Mouse (Mus musculus) MEL (cell line): ENCODE data around the gene Gpat3. TPM values are rescaled to one million over a fixed set of nuclear protein-coding genes. Genes with fewer than 3 reads are reported as not detected.

ENCODE experiments used
- DNase-seq: peaks from one replicate; pipeline ENCODE4 v3.0.0; 2011; ENCODE audit warnings: low read depth, low spot score
- H3K27ac ChIP-seq: 2 replicates; pipeline ENCODE4 v1.5.1; 2012; ENCODE audit warnings: low read depth, mild to moderate bottlenecking, control low read depth, low read length, moderate library complexity; ENCODE audit not compliant: control insufficient read depth
- H3K27me3 ChIP-seq, 2 experiments: fragments of 150-350 bp in 1 of 2; sonication (generic) in 1 of 2; 2 replicates each; pipeline ENCODE4 v1.6.1; 2012; ENCODE audit warnings: low read length in 2 of 2, mild to moderate bottlenecking in 2 of 2, improper control_type of control experiment in 1 of 2, moderate library complexity in 1 of 2; ENCODE audit not compliant: insufficient read depth in 2 of 2, control insufficient read depth in 1 of 2
- H3K36me3 ChIP-seq, 2 experiments: 2 replicates each; pipeline ENCODE4 v1.6.1; 2012 to 2014; ENCODE audit warnings: low read length in 2 of 2, improper control_type of control experiment in 1 of 2, inconsistent platforms in 1 of 2, mild to moderate bottlenecking in 1 of 2; ENCODE audit not compliant: insufficient read depth in 2 of 2, control insufficient read depth in 1 of 2
- H3K4me1 ChIP-seq, 2 experiments: fragments of 150-350 bp in 1 of 2; sonication (generic) in 1 of 2; 2 replicates each; pipeline ENCODE4 v1.6.1; 2012; ENCODE audit warnings: low read length in 2 of 2, improper control_type of control experiment in 1 of 2, mild to moderate bottlenecking in 1 of 2; ENCODE audit not compliant: insufficient read depth in 2 of 2, control insufficient read depth in 1 of 2
- H3K4me3 ChIP-seq, 2 experiments: fragments of 150-350 bp in 1 of 2; sonication (generic) in 1 of 2; 2 replicates each; pipeline ENCODE4 v1.5.1; 2012; ENCODE audit warnings: low read depth in 2 of 2, low read length in 2 of 2, mild to moderate bottlenecking in 2 of 2, moderate library complexity in 2 of 2, control low read depth in 1 of 2, improper control_type of control experiment in 1 of 2; ENCODE audit not compliant: control insufficient read depth in 1 of 2, insufficient read depth in 1 of 2
- H3K79me2 ChIP-seq: 2 replicates; pipeline ENCODE4 v1.6.1; 2012; ENCODE audit warnings: mild to moderate bottlenecking, low read length, moderate library complexity; ENCODE audit not compliant: control insufficient read depth, poor library complexity, insufficient read depth
- H3K9ac ChIP-seq: 2 replicates; pipeline ENCODE4 v1.6.1; 2012; ENCODE audit warnings: low read depth, mild to moderate bottlenecking, control low read depth, low read length, moderate library complexity; ENCODE audit not compliant: control insufficient read depth, poor library complexity, severe bottlenecking
- H3K9me3 ChIP-seq: fragments of 150-350 bp; sonication (generic); replicated peaks from 2 replicates; pipeline ENCODE4 v1.6.1; 2012; ENCODE audit warnings: mild to moderate bottlenecking, low read length, improper control_type of control experiment, moderate library complexity; ENCODE audit not compliant: insufficient read depth
- BHLHE40 ChIP-seq: IDR thresholded peaks from 2 replicates; pipeline ENCODE4 v1.6.1; 2012; ENCODE audit warnings: low read depth, mild to moderate bottlenecking, inconsistent platforms, low read length, improper control_type of control experiment, borderline replicate concordance
- CTCF ChIP-seq, 3 experiments: IDR thresholded peaks in 2 of 3; conservative IDR thresholded peaks in 1 of 3; 2 replicates each; pipeline ENCODE4 v1.5.1; 2011 to 2012; ENCODE audit warnings: low read length in 3 of 3, low read depth in 2 of 3, mild to moderate bottlenecking in 2 of 3, improper control_type of control experiment in 1 of 3, inconsistent platforms in 1 of 3, mixed read lengths in 1 of 3, moderate library complexity in 1 of 3; ENCODE audit not compliant: control insufficient read depth in 1 of 3, insufficient read depth in 1 of 3, poor library complexity in 1 of 3, severe bottlenecking in 1 of 3
- JUND ChIP-seq: IDR thresholded peaks from 2 replicates; pipeline ENCODE4 v1.6.1; 2011; ENCODE audit warnings: low read depth, mild to moderate bottlenecking, improper control_type of control experiment, low read length
- KAT2A ChIP-seq: conservative IDR thresholded peaks from 2 replicates; pipeline ENCODE4 v1.6.1; 2012; ENCODE audit warnings: low read depth, low read length, improper control_type of control experiment, inconsistent platforms
- MAX ChIP-seq: IDR thresholded peaks from 2 replicates; pipeline ENCODE4 v1.6.1; 2011; ENCODE audit warnings: low read length, improper control_type of control experiment
- MEF2A ChIP-seq: IDR thresholded peaks from 2 replicates; pipeline ENCODE4 v1.6.1; 2014; ENCODE audit warnings: low read depth, mild to moderate bottlenecking, inconsistent platforms, low read length, improper control_type of control experiment; ENCODE audit not compliant: poor library complexity, insufficient replicate concordance, severe bottlenecking; ENCODE audit errors: extremely low read depth
- MXI1 ChIP-seq: IDR thresholded peaks from 2 replicates; pipeline ENCODE4 v1.6.1; 2011; ENCODE audit warnings: mild to moderate bottlenecking, low read depth, low read length, improper control_type of control experiment
- MYB ChIP-seq: IDR thresholded peaks from 2 replicates; pipeline ENCODE4 v1.6.1; 2011; ENCODE audit warnings: mild to moderate bottlenecking, low read depth, low read length, improper control_type of control experiment
- MYC ChIP-seq: IDR thresholded peaks from 2 replicates; pipeline ENCODE4 v1.6.1; 2011; ENCODE audit warnings: low read depth, mild to moderate bottlenecking, low read length, improper control_type of control experiment, moderate library complexity
- NRF1 ChIP-seq: IDR thresholded peaks from 2 replicates; pipeline ENCODE4 v1.6.1; 2014; ENCODE audit warnings: low read depth, mild to moderate bottlenecking, inconsistent platforms, low read length, improper control_type of control experiment, moderate library complexity; ENCODE audit not compliant: poor library complexity, insufficient read depth, severe bottlenecking
- POLR2AphosphoS5 ChIP-seq: IDR thresholded peaks from 2 replicates; pipeline ENCODE4 v1.6.1; 2012; ENCODE audit warnings: low read depth, borderline replicate concordance, mild to moderate bottlenecking, inconsistent platforms, low read length, moderate library complexity, mixed read lengths
- SMC3 ChIP-seq: IDR thresholded peaks from 2 replicates; pipeline ENCODE4 v1.6.1; 2011; ENCODE audit warnings: low read depth, low read length, improper control_type of control experiment
- TCF12 ChIP-seq: IDR thresholded peaks from 2 replicates; pipeline ENCODE4 v1.6.1; 2014; ENCODE audit warnings: low read depth, mild to moderate bottlenecking, inconsistent platforms, low read length, improper control_type of control experiment, moderate library complexity
- UBTF ChIP-seq: IDR thresholded peaks from 2 replicates; pipeline ENCODE4 v1.6.1; 2012; ENCODE audit warnings: low read depth, mild to moderate bottlenecking, inconsistent platforms, low read length, improper control_type of control experiment, moderate library complexity, borderline replicate concordance; ENCODE audit not compliant: insufficient read depth
- ZC3H11A ChIP-seq: IDR thresholded peaks from 2 replicates; pipeline ENCODE4 v1.6.1; 2012; ENCODE audit warnings: low read depth, mild to moderate bottlenecking, inconsistent platforms, low read length, improper control_type of control experiment
- ZMIZ1 ChIP-seq: IDR thresholded peaks from 2 replicates; pipeline ENCODE4 v1.6.1; 2012; ENCODE audit warnings: low read depth, mild to moderate bottlenecking, inconsistent platforms, low read length, improper control_type of control experiment, moderate library complexity
- ZNF384 ChIP-seq: IDR thresholded peaks from 2 replicates; pipeline ENCODE4 v1.6.1; 2012; ENCODE audit warnings: low read depth, mild to moderate bottlenecking, inconsistent platforms, low read length, improper control_type of control experiment
- polyA plus RNA-seq, 2 experiments: library from polyadenylated mRNA; stranded (reverse) in 1 of 2; unstranded in 1 of 2; fragments of >175 nt in 1 of 2; fragments of >200 nt in 1 of 2; gene quantifications; 2 replicates each; pipeline versions ENCODE4 v1.2.1 to v1.2.4; 2012; ENCODE audit warnings: low replicate concordance in 2 of 2, low read depth in 1 of 2; ENCODE audit not compliant: insufficient read length in 2 of 2, insufficient read depth in 1 of 2, missing spikeins in 1 of 2
- total RNA-seq: library from RNA; depleted of rRNA; stranded (reverse); fragments of 300-350 nt; gene quantifications from 2 replicates; pipeline ENCODE4 v1.2.3, GENCODE M21; 2012

Gpat3 gene
- total and polyA plus RNA-seq, 3 experiments, result 0.04 to 0.13 TPM; not detected in 1

- Histone ChIP-seq H3K9ac (no peak overlapping the region), H3K27me3 (no peaks in the 10 kb centered on the region), H3K79me2 (no peaks in the 10 kb centered on the region), H3K27ac (no peak overlapping the region), H3K4me3 (no peak overlapping the region), H3K9me3 (no peaks in the 10 kb centered on the region), H3K4me1 (no peaks in the 10 kb centered on the region), H3K36me3 (no peaks in the 10 kb centered on the region)
- TF ChIP-seq CTCF (IDR thresholded peaks at IDR 0.05 in 2 of 3, conservative IDR thresholded peaks at IDR 0.05 in 1 of 3; ENCODE audit: control insufficient read depth in 1 of 3, insufficient read depth in 1 of 3, low read depth in 2 of 3, low read length in 3 of 3, poor library complexity in 1 of 3, severe bottlenecking in 1 of 3) (peak in 2 of 3 experiments; percentile 19 to 23; a peak in 2 of 6 replicates), SMC3 (no peak)
- DNase-seq, result no peak
Observed at GRCm38 (mm10) chr5:100911502-100912097, 66.1 kb downstream of the Gpat3 start.

GRCm38 (mm10) chr5:100912366-100912765, 66.9 kb downstream of the Gpat3 start:
- no peaks in the 10 kb centered on the region for H3K27me3 ChIP-seq
- no peak for DNase-seq
- TF ChIP-seq UBTF (no peak), MYB (no peak), POLR2AphosphoS5 (no peak), ZNF384 (no peak), NRF1 (no peak), KAT2A (no peak), ZC3H11A (no peak), JUND (no peak), TCF12 (no peak), MAX (no peak), BHLHE40 (no peak), MEF2A (no peak), MYC (no peak), MXI1 (no peak), ZMIZ1 (no peak)
- TF ChIP-seq, all 39 proteins: peak for 0
- Histone ChIP-seq H3K27ac (no peak overlapping the region), H3K79me2 (no peaks in the 10 kb centered on the region), H3K9me3 (no peaks in the 10 kb centered on the region), H3K9ac (no peak overlapping the region), H3K36me3 (peaks cover 0 to 3% of the 10 kb centered on the region in 2 experiments; a peak in 1 of 4 replicates), H3K4me1 (0 out of 4 replicates have a peak, but pooled peaks cover 0 to 2% of the 10 kb centered on the region in 2 experiments), H3K4me3 (no peak overlapping the region)
